Mouse (Mus musculus) liver, postnatal 0 days (tissue): ENCODE data around the gene Pcnx2. TPM values are rescaled to one million over a fixed set of nuclear protein-coding genes. Genes with fewer than 3 reads are reported as not detected.

Experiments used
- ATAC-seq: fragments of 200-750 bp; cut with Nextera tagmentation; 2 replicates; pipeline ENCODE4 v1.8.0; 2017; ENCODE audit warnings: mild to moderate bottlenecking, moderate library complexity
- DNase-seq: peaks from one replicate; pipeline ENCODE4 v3.0.0-alpha.2; 2016
- H3K27ac ChIP-seq: fragments of 300-500 bp; sonication (generic); 2 replicates; pipeline ENCODE4 v1.5.1; 2014; ENCODE audit warnings: antibody characterized with exemption, moderate library complexity, mild to moderate bottlenecking, low read depth
- H3K27me3 ChIP-seq: fragments of 300-500 bp; sonication (generic); 2 replicates; pipeline ENCODE4 v1.6.1; 2014; ENCODE audit warnings: low read length, control low read depth, mixed read lengths; ENCODE audit not compliant: insufficient read depth
- H3K36me3 ChIP-seq: fragments of 300-500 bp; sonication (generic); replicated peaks from 2 replicates; pipeline ENCODE4 v1.6.1; 2014; ENCODE audit warnings: mild to moderate bottlenecking, control low read depth, low read length, moderate library complexity, mixed read lengths; ENCODE audit not compliant: insufficient read depth
- H3K4me1 ChIP-seq: fragments of 300-500 bp; sonication (generic); 2 replicates; pipeline ENCODE4 v1.6.1; 2014; ENCODE audit warnings: antibody characterized with exemption, mild to moderate bottlenecking, control low read depth; ENCODE audit not compliant: insufficient read depth
- H3K4me2 ChIP-seq: fragments of 300-500 bp; sonication (generic); 2 replicates; pipeline ENCODE4 v1.6.1; 2014; ENCODE audit warnings: low read depth, mild to moderate bottlenecking, low read length, moderate library complexity, mixed read lengths
- H3K4me3 ChIP-seq: fragments of 300-500 bp; sonication (generic); 2 replicates; pipeline ENCODE4 v1.5.1; 2014; ENCODE audit warnings: low read depth, low read length
- H3K9ac ChIP-seq: fragments of 300-500 bp; sonication (generic); replicated peaks from 2 replicates; pipeline ENCODE4 v1.6.1; 2014; ENCODE audit warnings: mild to moderate bottlenecking, moderate library complexity
- H3K9me3 ChIP-seq: fragments of 300-500 bp; sonication (generic); 2 replicates; pipeline ENCODE4 v1.6.1; 2016; ENCODE audit warnings: mild to moderate bottlenecking, control low read depth, low read length, mixed read lengths
- CTCF ChIP-seq: sonication (generic); IDR thresholded peaks from 2 replicates; pipeline ENCODE4 v1.5.1; 2016; ENCODE audit warnings: antibody characterized with exemption, low read depth
- EP300 ChIP-seq: IDR thresholded peaks from 2 replicates; pipeline ENCODE4 v1.6.1; 2016; ENCODE audit warnings: antibody characterized with exemption, low read depth, mild to moderate bottlenecking
- WGBS: fragments of 180-500 bp; shearing (Covaris S2); extraction: QIAGEN DNeasy Blood & Tissue Kit; methylation state at CpG from one replicate; pipeline ENCODE4 v1.1.7; 2014; ENCODE audit not compliant: insufficient replicate concordance; 5-methylcytosine and 5-hydroxymethylcytosine counted together
- polyA plus RNA-seq: library from polyadenylated mRNA; unstranded; fragments of >200 nt; fragmentation: Nextera tagmentation; extraction: Ambion mirVana; gene quantifications from 2 replicates; pipeline ENCODE4 v1.2.1, GENCODE M21; 2015

Pcnx2 gene
- polyA plus RNA-seq, 1 experiment from 2014 or later = 0.04 TPM

- no peaks in the 10 kb centered on the region for H3K9me3 ChIP-seq
- TF ChIP-seq EP300 (no peak), CTCF (no peak)
- H3K36me3 ChIP-seq = no peaks in the 10 kb centered on the region
- H3K4me1 ChIP-seq = peaks cover 5% of the 10 kb centered on the region; the same call in 1 of the 2 replicates
- WGBS = 75% methylated on average over 4 of the region's 4 CpGs
- H3K27me3 ChIP-seq = peaks cover 36% of the 10 kb centered on the region
- H3K27ac ChIP-seq = no peak overlapping the region
- H3K9ac ChIP-seq = no peak overlapping the region
- no peak overlapping the region for H3K4me3 ChIP-seq
- no peak for ATAC-seq
- no peak for DNase-seq
- no peak overlapping the region for H3K4me2 ChIP-seq
These were observed 15.1 kb upstream of the Pcnx2 start for GRCm38 (mm10) chr8:125913206-125913605.

GRCm38 (mm10) chr8:125911229-125911580, 13.1 kb upstream of the Pcnx2 start:
- H3K4me3 ChIP-seq = peak overlapping the region; percentile 51
- peak overlapping the region; percentile 77 for H3K4me2 ChIP-seq
- DNase-seq (no peak), ATAC-seq (no peak)
- no peaks in the 10 kb centered on the region for H3K36me3 ChIP-seq
- peak overlapping the region; percentile 53; the same call in 1 of the 2 replicates for H3K9ac ChIP-seq
- TF ChIP-seq EP300 (no peak), CTCF (no peak)
- 3% methylated on average over 27 of the region's 31 CpGs for WGBS
- H3K9me3 ChIP-seq = no peaks in the 10 kb centered on the region
- peaks cover 5% of the 10 kb centered on the region; the same call in 1 of the 2 replicates for H3K4me1 ChIP-seq
- peaks cover 38% of the 10 kb centered on the region for H3K27me3 ChIP-seq
- no peak overlapping the region for H3K27ac ChIP-seq

- ATAC-seq (peak; percentile 52), DNase-seq (peak; percentile 40)
- peak within 1 kb of the TSS; percentile 53 for H3K9ac ChIP-seq
These were observed 12.5 kb upstream of the Pcnx2 start, which contains the start of gene Map3k21 for GRCm38 (mm10) chr8:125910365-125911228. Map3k21 (plus strand) TSS chr8:125910450.

GRCm38 (mm10) chr8:125909661-125910364, 11.7 kb upstream of the Pcnx2 start:
- peak overlapping the region; percentile 51 for H3K4me3 ChIP-seq

More at GRCm38 (mm10) chr8:125910365-125911228, 12.5 kb upstream of the Pcnx2 start, which contains the start of gene Map3k21:
- peak within 1 kb of the TSS; percentile 84 for H3K27ac ChIP-seq
- TF ChIP-seq CTCF = no peak
- TF ChIP-seq EP300 = no peak
- H3K27me3 ChIP-seq = peaks cover 38% of the 10 kb centered on the region
- WGBS = 1% methylated on average over 78 of the region's 93 CpGs
- H3K36me3 ChIP-seq = no peaks in the 10 kb centered on the region
- peaks cover 5% of the 10 kb centered on the region; the same call in 1 of the 2 replicates for H3K4me1 ChIP-seq
- H3K4me3 ChIP-seq = peak within 1 kb of the TSS; percentile 51
- H3K4me2 ChIP-seq = peak within 1 kb of the TSS; percentile 77
- no peaks in the 10 kb centered on the region for H3K9me3 ChIP-seq

GRCm38 (mm10) chr8:125907311-125907710, 9.2 kb upstream of the Pcnx2 start:
- Histone ChIP-seq H3K4me2 (no peak overlapping the region), H3K4me3 (no peak overlapping the region), H3K36me3 (no peaks in the 10 kb centered on the region), H3K27me3 (peaks cover 38% of the 10 kb centered on the region), H3K9ac (no peak overlapping the region), H3K27ac (no peak overlapping the region), H3K4me1 (peaks cover 3% of the 10 kb centered on the region; the same call in 1 of the 2 replicates), H3K9me3 (no peaks in the 10 kb centered on the region)
- 62% methylated on average over 2 of the region's 2 CpGs for WGBS
- no peak for DNase-seq
- TF ChIP-seq EP300 (no peak), CTCF (peak; percentile 39)
- no peak for ATAC-seq

More at GRCm38 (mm10) chr8:125909661-125910364, 11.7 kb upstream of the Pcnx2 start:
- Histone ChIP-seq H3K9me3 (no peaks in the 10 kb centered on the region), H3K4me2 (peak overlapping the region; percentile 77), H3K27ac (peak overlapping the region; percentile 84), H3K27me3 (peaks cover 38% of the 10 kb centered on the region), H3K9ac (no peak overlapping the region), H3K36me3 (no peaks in the 10 kb centered on the region), H3K4me1 (peaks cover 3% of the 10 kb centered on the region; the same call in 1 of the 2 replicates)
- 6% methylated on average over 30 of the region's 30 CpGs for WGBS
- ATAC-seq = peak; percentile 92
- peak; percentile 74 for DNase-seq
- TF ChIP-seq CTCF = no peak
- peak; percentile 40; the same call in 1 of the 2 replicates for TF ChIP-seq EP300

- ATAC-seq = no peak
- no peak for TF ChIP-seq CTCF
- no peak for TF ChIP-seq EP300
These were observed 7.2 kb upstream of the Pcnx2 start for GRCm38 (mm10) chr8:125905341-125905740.

More at GRCm38 (mm10) chr8:125905341-125905740, 7.2 kb upstream of the Pcnx2 start:
- 58% methylated on average over 2 of the region's 2 CpGs for WGBS
- no peak overlapping the region for H3K9ac ChIP-seq
- H3K27me3 ChIP-seq = peaks cover 22% of the 10 kb centered on the region
- H3K9me3 ChIP-seq = no peaks in the 10 kb centered on the region
- H3K4me1 ChIP-seq = no peaks in the 10 kb centered on the region
- H3K36me3 ChIP-seq = no peaks in the 10 kb centered on the region
- DNase-seq = no peak
- no peak overlapping the region for H3K4me2 ChIP-seq
- H3K27ac ChIP-seq = no peak overlapping the region
- H3K4me3 ChIP-seq = no peak overlapping the region
